Mouse (Mus musculus) myocyte (in vitro differentiated cells): ENCODE measurements around the gene Zfand6. TPM values are rescaled to one million over a fixed set of nuclear protein-coding genes. Genes with fewer than 3 reads are reported as not detected.

ENCODE experiments used
- H3K27me3 ChIP-seq: one replicate; pipeline ENCODE4 v1.6.1; 2011; ENCODE audit not compliant: control insufficient read depth, insufficient read depth, insufficient read length
- H3K36me3 ChIP-seq: one replicate; pipeline ENCODE4 v1.6.1; 2011; ENCODE audit not compliant: control insufficient read depth, insufficient read depth
- H3K4me2 ChIP-seq: one replicate; pipeline ENCODE4 v1.6.1; 2011; ENCODE audit warnings: low read depth, control low read depth
- H3K4me3 ChIP-seq: one replicate; pipeline ENCODE4 v1.5.1; 2011; ENCODE audit warnings: mild to moderate bottlenecking, control low read depth, moderate library complexity
- H3K79me2 ChIP-seq: one replicate; pipeline ENCODE4 v1.6.1; 2011; ENCODE audit not compliant: control insufficient read depth, insufficient read depth
- H3ac ChIP-seq: one replicate; pipeline ENCODE4 v1.6.1; 2011; ENCODE audit not compliant: control insufficient read depth, insufficient read length
- CEBPB ChIP-seq: IDR thresholded peaks from 2 replicates; pipeline ENCODE4 v1.6.1; 2011; ENCODE audit warnings: mild to moderate bottlenecking, moderate library complexity; ENCODE audit not compliant: poor library complexity, insufficient read depth, severe bottlenecking
- E2F4 ChIP-seq: IDR thresholded peaks from one replicate; pipeline ENCODE4 v1.6.1; 2011; ENCODE audit warnings: mild to moderate bottlenecking, control low read depth, moderate library complexity; ENCODE audit not compliant: insufficient read depth
- MAX ChIP-seq: IDR thresholded peaks from one replicate; pipeline ENCODE4 v1.6.1; 2011; ENCODE audit warnings: low read depth, mild to moderate bottlenecking, control low read depth
- MYOD1 ChIP-seq, 3 experiments: IDR thresholded peaks; one replicate each; pipeline ENCODE4 v1.6.1; 2011; ENCODE audit warnings: control low read depth in 2 of 3, low read depth in 2 of 3, mild to moderate bottlenecking in 2 of 3, moderate library complexity in 1 of 3; ENCODE audit not compliant: insufficient read length in 2 of 3, control insufficient read depth in 1 of 3
- MYOG ChIP-seq, 3 experiments: IDR thresholded peaks; one replicate each; pipeline ENCODE4 v1.6.1; 2011; ENCODE audit warnings: control low read depth in 2 of 3, low read depth in 2 of 3, mild to moderate bottlenecking in 2 of 3; ENCODE audit not compliant: insufficient read length in 2 of 3, control insufficient read depth in 1 of 3, insufficient read depth in 1 of 3
- POLR2A ChIP-seq: IDR thresholded peaks from one replicate; pipeline ENCODE4 v1.6.1; 2011; ENCODE audit warnings: low read depth, mild to moderate bottlenecking, control low read depth, moderate library complexity; ENCODE audit not compliant: insufficient read length
- POLR2AphosphoS2 ChIP-seq: IDR thresholded peaks from one replicate; pipeline ENCODE4 v1.6.1; 2011; ENCODE audit warnings: low read depth, control low read depth; ENCODE audit not compliant: insufficient read length
- REST ChIP-seq: IDR thresholded peaks from one replicate; pipeline ENCODE4 v1.6.1; 2011; ENCODE audit warnings: mild to moderate bottlenecking, control low read depth, moderate library complexity; ENCODE audit not compliant: insufficient read depth, insufficient read length
- SRF ChIP-seq: IDR thresholded peaks from one replicate; pipeline ENCODE4 v1.6.1; 2011; ENCODE audit warnings: low read depth; ENCODE audit not compliant: control insufficient read depth, insufficient read length
- TCF12 ChIP-seq: IDR thresholded peaks from one replicate; pipeline ENCODE4 v1.6.1; 2011; ENCODE audit warnings: mild to moderate bottlenecking, control low read depth; ENCODE audit not compliant: poor library complexity, insufficient read depth, severe bottlenecking
- TCF3 ChIP-seq: IDR thresholded peaks from one replicate; pipeline ENCODE4 v1.6.1; 2011; ENCODE audit warnings: low read depth, control low read depth; ENCODE audit not compliant: insufficient read length
- USF1 ChIP-seq: IDR thresholded peaks from one replicate; pipeline ENCODE4 v1.6.1; 2011; ENCODE audit warnings: low read depth, mild to moderate bottlenecking, control low read depth, moderate library complexity
- polyA plus RNA-seq: library from polyadenylated mRNA; unstranded; fragments of >200 nt; fragmentation: generic; extraction: Trizol; gene quantifications from one replicate; pipeline ENCODE4 v1.2.1, GENCODE M21; 2012; ENCODE audit warnings: missing spikeins

The Zfand6 gene
- polyA plus RNA-seq, 1 experiment, result 34.7 TPM

- Histone ChIP-seq H3K4me3 (no peak overlapping the region), H3ac (no peak overlapping the region), H3K36me3 (peaks cover 3% of the 10 kb centered on the region), H3K79me2 (no peaks in the 10 kb centered on the region), H3K4me2 (no peak overlapping the region), H3K27me3 (no peaks in the 10 kb centered on the region)
- TF ChIP-seq SRF, result no peak
- TF ChIP-seq E2F4, result no peak
- no peak for TF ChIP-seq MAX
- no peak for TF ChIP-seq TCF3
- no peak for TF ChIP-seq REST
- TF ChIP-seq CEBPB, result no peak
- no peak for TF ChIP-seq USF1
- TF ChIP-seq TCF12, result no peak
- no peak for TF ChIP-seq MYOG (IDR thresholded peaks at IDR 0.05; ENCODE audit: control insufficient read depth in 1 of 3, insufficient read depth in 1 of 3, insufficient read length in 2 of 3, low read depth in 2 of 3)
- TF ChIP-seq POLR2A, result no peak
- no peak for TF ChIP-seq MYOD1 (IDR thresholded peaks at IDR 0.05; ENCODE audit: control insufficient read depth in 1 of 3, insufficient read length in 2 of 3, low read depth in 2 of 3)
- TF ChIP-seq POLR2AphosphoS2, result no peak
Measured at GRCm38 (mm10) chr7:84596002-84596401, 93.8 kb downstream of the Zfand6 start.

- Histone ChIP-seq H3K4me3 (no peak overlapping the region), H3K27me3 (no peaks in the 10 kb centered on the region), H3K36me3 (peaks cover 3% of the 10 kb centered on the region), H3K4me2 (no peak overlapping the region), H3K79me2 (no peaks in the 10 kb centered on the region), H3ac (no peak overlapping the region)
- no peak for TF ChIP-seq TCF3
- no peak for TF ChIP-seq TCF12
- no peak for TF ChIP-seq E2F4
- no peak for TF ChIP-seq USF1
- TF ChIP-seq MAX, result no peak
- no peak for TF ChIP-seq MYOD1 (IDR thresholded peaks at IDR 0.05; ENCODE audit: control insufficient read depth in 1 of 3, insufficient read length in 2 of 3, low read depth in 2 of 3)
- TF ChIP-seq REST, result no peak
- no peak for TF ChIP-seq CEBPB
- TF ChIP-seq POLR2AphosphoS2, result no peak
- no peak for TF ChIP-seq MYOG (IDR thresholded peaks at IDR 0.05; ENCODE audit: control insufficient read depth in 1 of 3, insufficient read depth in 1 of 3, insufficient read length in 2 of 3, low read depth in 2 of 3)
- no peak for TF ChIP-seq POLR2A
- TF ChIP-seq SRF, result no peak
Measured at GRCm38 (mm10) chr7:84594917-84595303, 94.8 kb downstream of the Zfand6 start.

DNA sequence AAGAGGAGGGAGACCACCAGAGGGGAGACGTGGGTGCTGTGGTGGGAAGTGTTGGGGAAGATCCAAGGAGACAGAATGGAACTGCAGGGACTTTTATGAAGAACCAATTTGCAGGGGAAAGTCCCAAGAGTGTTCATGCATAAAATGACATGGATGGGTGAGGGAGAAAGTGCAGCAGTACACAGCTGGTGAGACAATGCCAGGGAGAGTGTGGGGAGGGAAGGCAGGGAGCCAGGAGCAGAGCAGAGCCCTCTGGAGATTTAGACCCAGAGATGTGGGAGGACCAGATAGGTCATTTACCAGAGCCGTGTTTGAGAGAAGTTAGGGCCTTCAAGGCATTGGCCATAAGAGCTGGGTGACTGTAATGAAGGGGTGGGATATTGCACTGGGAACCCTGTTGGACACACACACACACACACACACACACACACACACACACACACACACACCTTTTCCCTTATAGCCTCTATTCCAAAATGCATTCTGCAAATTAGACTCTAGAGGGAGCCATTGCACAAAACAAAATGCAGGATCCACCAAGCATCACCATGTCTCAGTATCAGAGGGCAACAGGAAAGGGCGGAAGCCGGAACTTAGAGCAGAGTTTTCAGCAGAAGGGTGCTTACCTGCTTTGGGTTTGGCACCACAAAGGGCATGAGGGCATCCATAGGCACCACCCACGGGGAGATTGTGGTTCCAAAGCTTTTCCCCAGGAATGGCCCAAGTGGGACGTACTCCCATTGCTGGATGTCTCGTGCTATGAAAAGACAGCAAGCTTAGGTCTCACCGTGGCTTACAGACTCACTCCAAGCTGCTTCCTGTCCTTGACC is 95.5 kb downstream of the Zfand6 start:
- Histone ChIP-seq H3K4me3 (no peak overlapping the region), H3K79me2 (no peaks in the 10 kb centered on the region), H3K4me2 (no peak overlapping the region), H3K36me3 (peaks cover 3% of the 10 kb centered on the region), H3K27me3 (no peaks in the 10 kb centered on the region), H3ac (no peak overlapping the region)
- no peak for TF ChIP-seq E2F4
- TF ChIP-seq CEBPB, result no peak
- no peak for TF ChIP-seq TCF3
- TF ChIP-seq MYOG (IDR thresholded peaks at IDR 0.05; ENCODE audit: control insufficient read depth in 1 of 3, insufficient read depth in 1 of 3, insufficient read length in 2 of 3, low read depth in 2 of 3), result no peak
- no peak for TF ChIP-seq TCF12
- TF ChIP-seq MYOD1 (IDR thresholded peaks at IDR 0.05; ENCODE audit: control insufficient read depth in 1 of 3, insufficient read length in 2 of 3, low read depth in 2 of 3), result no peak
- no peak for TF ChIP-seq SRF
- TF ChIP-seq REST, result no peak
- no peak for TF ChIP-seq MAX
- TF ChIP-seq POLR2AphosphoS2, result no peak
- TF ChIP-seq USF1, result no peak
- TF ChIP-seq POLR2A, result no peak

DNA sequence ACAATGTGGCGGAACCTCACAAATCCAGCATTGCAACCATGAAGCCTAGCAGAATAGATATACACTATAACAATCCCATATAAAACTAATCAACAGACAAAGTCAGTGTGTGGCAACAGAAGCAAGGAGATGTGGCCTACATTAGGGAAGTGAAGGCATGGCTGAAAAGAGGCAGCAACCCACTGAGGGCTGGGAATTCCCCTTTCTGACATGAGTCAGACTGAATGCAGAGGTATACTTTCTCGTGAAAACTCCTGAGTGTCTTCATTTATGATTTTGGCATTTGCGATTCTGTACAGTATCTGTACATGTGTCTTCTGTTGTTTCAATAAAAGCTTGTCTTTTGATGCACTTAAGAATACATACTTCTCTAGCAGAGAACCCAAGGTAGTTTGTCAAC is 98.4 kb downstream of the Zfand6 start:
- H3K4me3 ChIP-seq, result no peak overlapping the region
- no peak overlapping the region for H3ac ChIP-seq
- no peak overlapping the region for H3K4me2 ChIP-seq
- no peaks in the 10 kb centered on the region for H3K79me2 ChIP-seq
- no peaks in the 10 kb centered on the region for H3K27me3 ChIP-seq
- peaks cover 3% of the 10 kb centered on the region for H3K36me3 ChIP-seq
- TF ChIP-seq CEBPB (no peak), TCF3 (no peak), E2F4 (no peak), TCF12 (no peak), USF1 (no peak), REST (no peak), MAX (no peak), MYOD1 (IDR thresholded peaks at IDR 0.05; ENCODE audit: control insufficient read depth in 1 of 3, insufficient read length in 2 of 3, low read depth in 2 of 3) (no peak), MYOG (IDR thresholded peaks at IDR 0.05; ENCODE audit: control insufficient read depth in 1 of 3, insufficient read depth in 1 of 3, insufficient read length in 2 of 3, low read depth in 2 of 3) (no peak), POLR2AphosphoS2 (no peak), POLR2A (no peak), SRF (no peak)
